Mouse (Mus musculus): ENCODE measurements around the gene Slc22a4.

- no peak for TF ChIP-seq CTCF (IDR thresholded peaks at IDR 0.05; ENCODE audit: low read depth)
- TF ChIP-seq EP300 (optimal IDR thresholded peaks at IDR 0.05): no peak
Observed at GRCm38 (mm10) chr11:54026491-54027041, 1.3 kb downstream of the Slc22a4 start.
